Mouse (Mus musculus): ENCODE measurements around the gene Cstb. TPM values are rescaled to one million over a fixed set of nuclear protein-coding genes. Genes with fewer than 3 reads are reported as not detected.
A peak's percentile ranks its signal among the peaks of the same experiment; 100 is the strongest.

Cstb gene
- polyA plus RNA-seq (2016; fragmentation: Nextera tagmentation; extraction: Ambion mirVana), result 105 and 110 TPM in 2 replicates

DNA sequence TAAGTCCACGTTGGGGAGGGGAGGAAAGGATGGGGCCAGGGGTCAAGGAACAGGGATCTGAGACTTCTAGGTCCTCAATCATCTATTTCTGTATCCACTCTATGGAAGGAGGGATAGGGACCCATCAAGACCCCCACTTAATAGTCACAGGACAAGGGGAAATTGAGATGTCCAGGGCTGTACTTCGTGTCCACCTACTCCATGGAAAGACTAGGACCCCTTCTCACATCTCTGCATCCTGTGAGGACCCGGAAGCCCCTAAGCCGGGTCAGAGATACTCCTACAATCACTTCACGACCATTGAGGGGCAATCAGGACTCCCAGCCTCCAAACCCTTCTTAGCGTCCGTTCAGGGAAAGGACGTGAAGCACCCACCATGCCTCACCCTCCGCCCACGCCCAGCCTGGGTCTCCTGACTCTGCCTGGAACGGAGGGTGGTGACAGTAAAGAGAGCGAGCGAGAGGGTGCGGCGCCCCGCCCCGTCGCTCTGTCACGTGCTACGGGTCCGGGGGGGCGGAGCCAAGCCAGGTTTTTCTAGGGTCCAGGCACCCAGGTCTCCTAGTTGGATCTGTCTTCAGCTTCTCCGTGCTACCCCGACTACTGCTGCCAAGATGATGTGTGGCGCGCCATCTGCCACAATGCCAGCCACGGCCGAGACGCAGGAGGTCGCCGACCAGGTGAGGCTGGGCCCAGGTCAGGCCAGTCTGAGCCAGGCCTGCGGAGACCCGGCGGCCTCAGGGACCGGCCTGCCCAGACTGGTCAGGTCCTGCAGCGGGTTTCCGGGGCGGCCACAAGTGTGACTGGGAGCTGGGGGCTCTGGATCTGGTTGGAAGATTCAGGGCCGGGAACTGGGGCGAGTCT lies at the start of gene Cstb:
TSS of gene Cstb (plus strand) at position 489 of the 861 bp plus-strand sequence.
- Histone ChIP-seq H3K4me2 (replicated peaks) (peak within 1 kb of the TSS; percentile 89), H3K4me1 (peaks cover 15% of the 10 kb centered on the region), H3K36me3 (peaks cover 14% of the 10 kb centered on the region), H3K9ac (peak within 1 kb of the TSS; percentile 80), H3K27me3 (replicated peaks) (no peaks in the 10 kb centered on the region), H3K9me3 (no peaks in the 10 kb centered on the region), H3K4me3 (peak within 1 kb of the TSS; percentile 78), H3K27ac (no peak within 1 kb of the TSS)
- ATAC-seq (ENCODE audit: low FRiP score, low read depth), result peak; percentile 94
- 1% methylated on average over 40 of the region's 40 CpGs for WGBS

GRCm38 (mm10) chr10:78378516-78378915 lies 47.0 kb upstream of the Cstb start:
- H3K27me3 ChIP-seq (replicated peaks), result no peaks in the 10 kb centered on the region; the same call in 1 of the 2 replicates
- no peaks in the 10 kb centered on the region for H3K4me1 ChIP-seq
- WGBS, result 95% methylated on average over 7 of the region's 7 CpGs
- no peak overlapping the region for H3K27ac ChIP-seq
- no peak overlapping the region for H3K4me2 ChIP-seq (replicated peaks)
- ATAC-seq (ENCODE audit: low FRiP score, low read depth), result no peak
- H3K4me3 ChIP-seq, result no peak overlapping the region
- no peak overlapping the region for H3K9ac ChIP-seq
- H3K9me3 ChIP-seq, result no peaks in the 10 kb centered on the region
- H3K36me3 ChIP-seq, result no peaks in the 10 kb centered on the region

DNA sequence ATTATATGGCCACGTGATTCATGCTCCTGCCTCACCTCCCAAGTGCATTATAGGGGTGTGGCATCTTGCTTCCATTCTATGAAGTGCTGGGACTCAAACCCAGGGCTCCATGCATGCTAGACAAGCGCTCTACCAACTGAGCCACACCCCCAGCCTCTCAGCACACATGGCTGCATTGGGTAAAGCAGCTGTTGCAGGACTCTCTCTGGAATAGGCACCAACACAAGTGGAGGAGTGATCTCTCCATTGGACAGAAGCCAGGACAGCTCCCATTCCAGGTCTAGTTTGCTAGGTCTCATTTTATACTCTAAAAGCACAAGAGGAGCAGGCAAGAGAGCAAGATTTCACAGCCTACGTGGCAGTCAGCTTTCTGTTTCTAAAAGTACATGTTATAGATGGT lies 41.9 kb upstream of the Cstb start:
- Histone ChIP-seq H3K9ac (no peak overlapping the region), H3K4me1 (no peaks in the 10 kb centered on the region), H3K4me3 (no peak overlapping the region), H3K27ac (no peak overlapping the region), H3K9me3 (no peaks in the 10 kb centered on the region), H3K27me3 (replicated peaks) (0 out of 2 replicates have a peak, but pooled peaks cover 1% of the 10 kb centered on the region), H3K4me2 (replicated peaks) (no peak overlapping the region), H3K36me3 (no peaks in the 10 kb centered on the region)
- ATAC-seq (ENCODE audit: low FRiP score, low read depth), result no peak
- WGBS, result 85% methylated on average over 3 of the region's 3 CpGs

GRCm38 (mm10) chr10:78385520-78385919 lies 39.9 kb upstream of the Cstb start:
- Histone ChIP-seq H3K9ac (no peak overlapping the region), H3K4me2 (replicated peaks) (no peak overlapping the region), H3K36me3 (no peaks in the 10 kb centered on the region), H3K4me3 (no peak overlapping the region), H3K9me3 (no peaks in the 10 kb centered on the region), H3K27me3 (replicated peaks) (peaks cover 17% of the 10 kb centered on the region), H3K27ac (no peak overlapping the region), H3K4me1 (no peaks in the 10 kb centered on the region; the same call in 1 of the 2 replicates)
- ATAC-seq (ENCODE audit: low FRiP score, low read depth), result no peak
- WGBS, result 30% methylated on average over 5 of the region's 5 CpGs

DNA sequence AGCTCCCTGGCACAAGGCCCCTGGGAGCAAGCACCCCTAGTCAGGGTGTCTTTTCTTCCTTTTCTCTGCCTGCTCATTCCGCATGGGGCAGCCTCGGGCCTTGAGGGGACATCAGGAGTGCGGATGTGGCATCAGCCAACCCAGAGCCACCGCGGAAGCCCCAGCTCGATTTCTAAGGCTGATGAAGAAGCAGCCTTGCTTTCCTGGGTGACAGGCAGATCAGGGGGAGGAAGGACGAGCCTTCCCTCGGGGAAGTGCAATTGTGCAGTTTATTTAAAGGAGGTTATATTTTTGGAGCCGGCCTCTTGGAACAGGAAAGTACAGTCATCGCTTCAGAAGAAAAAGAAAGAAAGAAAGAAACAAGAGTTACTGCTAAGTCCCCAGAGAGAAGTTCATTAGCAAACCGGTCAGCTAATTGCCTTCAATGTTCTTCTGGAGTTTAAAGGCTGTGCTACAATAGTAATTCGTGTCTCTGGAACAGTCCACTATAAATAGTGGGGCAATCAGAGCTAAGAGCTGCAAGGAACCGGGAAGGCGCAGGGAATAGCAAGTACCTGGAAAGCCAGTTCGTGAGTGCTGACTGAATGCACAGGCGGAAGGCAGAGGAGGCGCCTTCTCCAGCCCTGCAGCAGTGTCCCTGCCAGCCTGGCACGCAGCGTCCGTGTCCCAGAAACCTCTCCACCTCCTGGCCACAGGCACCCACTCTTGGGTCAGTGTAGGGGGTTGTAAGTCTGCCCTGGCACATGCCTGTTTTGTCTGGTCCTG lies 37.1 kb upstream of the Cstb start:
- Histone ChIP-seq H3K27ac (no peak overlapping the region), H3K9ac (no peak overlapping the region), H3K4me1 (no peaks in the 10 kb centered on the region; the same call in 1 of the 2 replicates), H3K4me3 (no peak overlapping the region), H3K36me3 (no peaks in the 10 kb centered on the region), H3K4me2 (replicated peaks) (no peak overlapping the region), H3K27me3 (replicated peaks) (peaks cover 35% of the 10 kb centered on the region), H3K9me3 (no peaks in the 10 kb centered on the region)
- 47% methylated on average over 20 of the region's 20 CpGs for WGBS
- no peak for ATAC-seq (ENCODE audit: low FRiP score, low read depth)

DNA sequence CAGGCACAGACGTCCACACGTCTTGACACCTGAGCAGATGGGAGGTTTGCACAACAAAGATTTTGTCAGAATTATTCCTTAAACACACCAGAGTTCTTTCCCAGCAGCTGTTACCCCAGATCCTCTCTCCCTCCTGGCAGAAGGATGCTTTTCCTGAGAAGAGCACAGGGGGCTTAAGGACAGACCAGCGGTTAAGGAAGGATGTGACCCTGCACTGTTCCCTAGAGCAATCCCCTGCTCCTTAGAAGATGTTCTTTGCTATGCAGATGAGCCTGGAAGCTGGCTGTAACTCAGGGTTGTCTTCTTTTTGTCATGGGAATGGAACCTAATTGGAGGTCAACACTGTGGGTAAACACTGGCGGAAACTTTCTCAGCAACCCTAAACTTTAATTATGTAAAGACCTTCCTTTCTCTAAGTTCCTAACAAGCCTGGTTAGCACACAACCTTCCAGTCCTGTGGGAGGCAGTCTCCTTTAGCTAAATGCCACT lies 34.4 kb upstream of the Cstb start:
- H3K27ac ChIP-seq, result no peak overlapping the region
- H3K4me2 ChIP-seq (replicated peaks), result no peak overlapping the region
- ATAC-seq (ENCODE audit: low FRiP score, low read depth), result no peak
- no peak overlapping the region for H3K4me3 ChIP-seq
- H3K9me3 ChIP-seq, result no peaks in the 10 kb centered on the region
- peaks cover 8% of the 10 kb centered on the region for H3K4me1 ChIP-seq
- H3K36me3 ChIP-seq, result no peaks in the 10 kb centered on the region
- WGBS, result 2% methylated on average over 4 of the region's 4 CpGs
- no peak overlapping the region for H3K9ac ChIP-seq
- H3K27me3 ChIP-seq (replicated peaks), result peaks cover 35% of the 10 kb centered on the region

- no peak for ATAC-seq (ENCODE audit: low FRiP score, low read depth)
- Histone ChIP-seq H3K9me3 (no peaks in the 10 kb centered on the region), H3K36me3 (no peaks in the 10 kb centered on the region), H3K4me3 (no peak overlapping the region), H3K27ac (no peak overlapping the region), H3K9ac (no peak overlapping the region; the same call in 1 of the 2 replicates), H3K4me1 (peaks cover 15% of the 10 kb centered on the region), H3K4me2 (replicated peaks) (peak overlapping the region; percentile 19; the same call in 1 of the 2 replicates), H3K27me3 (replicated peaks) (peaks cover 35% of the 10 kb centered on the region)
- 2% methylated on average over 18 of the region's 18 CpGs for WGBS
These were observed 33.4 kb upstream of the Cstb start for GRCm38 (mm10) chr10:78392072-78392471.

GRCm38 (mm10) chr10:78395377-78395776 lies 30.1 kb upstream of the Cstb start:
- Histone ChIP-seq H3K9me3 (no peaks in the 10 kb centered on the region), H3K36me3 (peaks cover 10% of the 10 kb centered on the region), H3K27me3 (replicated peaks) (peaks cover 19% of the 10 kb centered on the region), H3K4me1 (peaks cover 27% of the 10 kb centered on the region), H3K9ac (no peak overlapping the region), H3K4me2 (replicated peaks) (peak overlapping the region; percentile 42; the same call in 1 of the 2 replicates), H3K27ac (no peak overlapping the region), H3K4me3 (no peak overlapping the region)
- 86% methylated on average over 3 of the region's 3 CpGs for WGBS
- ATAC-seq (ENCODE audit: low FRiP score, low read depth), result 0 out of 2 replicates have a peak, but pooled peaks have one; percentile 6

- Histone ChIP-seq H3K27ac (no peak overlapping the region), H3K27me3 (replicated peaks) (peaks cover 13% of the 10 kb centered on the region; the same call in 1 of the 2 replicates), H3K4me2 (replicated peaks) (peak overlapping the region; percentile 42), H3K36me3 (peaks cover 17% of the 10 kb centered on the region), H3K4me3 (no peak overlapping the region), H3K9me3 (no peaks in the 10 kb centered on the region), H3K9ac (no peak overlapping the region), H3K4me1 (peaks cover 27% of the 10 kb centered on the region)
- WGBS, result 4% methylated on average over 17 of the region's 17 CpGs
- ATAC-seq (ENCODE audit: low FRiP score, low read depth), result peak; percentile 75
These were observed 29.4 kb upstream of the Cstb start for GRCm38 (mm10) chr10:78395819-78396624.

DNA sequence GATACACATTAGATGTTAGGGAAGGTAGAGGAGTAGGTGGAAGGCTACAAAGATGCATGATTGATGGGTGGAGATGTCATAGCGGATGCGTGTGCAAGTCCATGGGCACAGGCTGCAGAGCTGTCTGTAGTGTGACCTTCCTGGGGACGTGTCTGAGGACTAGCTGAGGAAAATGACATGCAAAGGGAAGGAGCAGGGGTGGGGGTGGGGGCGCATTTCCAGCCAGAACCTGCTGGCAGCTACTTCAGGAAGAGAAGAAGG lies 28.9 kb upstream of the Cstb start:
- Histone ChIP-seq H3K4me2 (replicated peaks) (peak overlapping the region; percentile 42), H3K4me1 (peaks cover 27% of the 10 kb centered on the region), H3K36me3 (peaks cover 22% of the 10 kb centered on the region), H3K27me3 (replicated peaks) (peaks cover 7% of the 10 kb centered on the region; the same call in 1 of the 2 replicates), H3K9me3 (no peaks in the 10 kb centered on the region), H3K9ac (no peak overlapping the region), H3K4me3 (no peak overlapping the region), H3K27ac (no peak overlapping the region)
- WGBS, result 58% methylated on average over 4 of the region's 4 CpGs
- ATAC-seq (ENCODE audit: low FRiP score, low read depth), result peak; percentile 21; the same call in 1 of the 2 replicates

- Histone ChIP-seq H3K27me3 (replicated peaks) (no peaks in the 10 kb centered on the region), H3K27ac (no peak overlapping the region), H3K4me3 (no peak overlapping the region), H3K9me3 (no peaks in the 10 kb centered on the region), H3K4me1 (peaks cover 27% of the 10 kb centered on the region), H3K9ac (no peak overlapping the region), H3K4me2 (replicated peaks) (no peak overlapping the region), H3K36me3 (peaks cover 48% of the 10 kb centered on the region)
- ATAC-seq (ENCODE audit: low FRiP score, low read depth), result no peak
- 44% methylated on average over 17 of the region's 17 CpGs for WGBS
These were observed 26.3 kb upstream of the Cstb start for GRCm38 (mm10) chr10:78399090-78399657.

Data from neural tube, embryonic 12.5 days (tissue).